Mouse (Mus musculus): ENCODE results near the gene Olfr578. TPM values are rescaled to one million over a fixed set of nuclear protein-coding genes. Genes with fewer than 3 reads are reported as not detected.

Gene Olfr578
- polyA plus RNA-seq (2017; shearing (Covaris generic)), result not detected

GRCm38 (mm10) chr7:102989224-102989623, at the start of gene Olfr578:
Gene Olfr578 (minus strand): TSS chr7:102989324.

GRCm38 (mm10) chr7:103037724-103038123, 48.6 kb upstream of the Olfr578 start, which contains the start of gene Olfr582:
Gene Olfr582 (plus strand): TSS chr7:103038024.

DNA sequence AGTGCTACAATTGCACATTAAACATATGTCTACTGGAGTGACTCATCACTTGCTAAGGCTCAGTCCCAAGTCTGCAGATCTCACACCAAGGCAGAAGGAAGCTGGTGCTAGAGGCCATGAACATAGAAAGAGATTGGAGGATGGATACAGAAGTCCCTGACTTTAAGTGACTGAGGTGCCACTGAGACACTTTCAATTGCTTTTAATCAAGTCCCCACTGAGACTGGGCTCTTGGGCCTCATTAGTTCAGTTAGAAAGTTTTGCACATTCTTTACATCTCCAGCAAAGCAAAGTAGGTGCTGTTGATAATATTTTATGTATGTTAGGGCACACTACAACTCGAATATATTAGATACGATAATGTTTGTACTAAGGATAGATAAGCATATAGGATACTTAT, 13.3 kb downstream of the Olfr578 start, which contains the start of gene Olfr577:
Olfr577 (minus strand) TSS at position 101 of the 400 bp plus-strand sequence.

GRCm38 (mm10) chr7:102962360-102962759, 26.8 kb downstream of the Olfr578 start, which contains the start of gene Olfr576:
Gene Olfr576 (plus strand): TSS chr7:102962660.

DNA sequence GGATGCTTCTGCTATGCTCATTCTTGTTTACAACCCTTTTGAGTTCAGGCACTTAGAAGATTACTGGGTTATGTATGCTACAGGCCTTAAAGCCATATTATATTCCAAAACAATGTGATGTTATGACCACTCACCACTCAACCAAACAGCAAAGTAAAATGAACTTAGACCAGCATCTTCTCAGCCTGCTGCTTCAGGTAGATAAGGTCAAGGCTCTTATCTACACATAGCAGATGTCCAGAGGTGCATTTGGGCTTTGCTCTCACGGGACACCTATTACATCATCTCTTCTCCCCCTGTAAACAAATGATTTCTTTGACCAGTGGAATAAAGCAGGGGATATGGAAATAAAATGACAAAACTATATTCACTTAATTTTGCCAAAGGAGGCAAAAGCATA, 30.5 kb downstream of the Olfr578 start, which contains the start of gene Olfr575:
Olfr575 (minus strand) TSS at position 183 of the 400 bp plus-strand sequence.

DNA sequence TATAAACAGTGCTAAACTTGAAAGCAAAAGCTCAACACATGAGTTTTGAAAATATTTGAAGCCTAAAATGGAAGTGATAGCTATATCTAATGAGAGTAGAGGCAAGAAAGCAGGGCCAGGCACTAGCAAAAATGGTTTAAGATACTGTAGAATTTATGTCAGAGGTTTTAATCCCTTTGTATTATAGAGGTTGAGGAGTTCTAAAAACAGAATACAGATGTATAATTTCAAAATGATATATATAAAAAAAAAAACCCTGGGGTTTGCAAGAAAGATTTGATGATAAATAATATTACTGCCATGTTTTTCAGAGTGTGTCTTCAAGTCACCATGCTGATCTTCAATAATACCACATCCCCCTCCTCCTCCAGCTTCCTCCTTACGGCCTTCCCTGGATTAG, 41.0 kb downstream of the Olfr578 start, which contains the start of gene Olfr574:
Olfr574 (plus strand) TSS at position 301 of the 400 bp plus-strand sequence.

DNA sequence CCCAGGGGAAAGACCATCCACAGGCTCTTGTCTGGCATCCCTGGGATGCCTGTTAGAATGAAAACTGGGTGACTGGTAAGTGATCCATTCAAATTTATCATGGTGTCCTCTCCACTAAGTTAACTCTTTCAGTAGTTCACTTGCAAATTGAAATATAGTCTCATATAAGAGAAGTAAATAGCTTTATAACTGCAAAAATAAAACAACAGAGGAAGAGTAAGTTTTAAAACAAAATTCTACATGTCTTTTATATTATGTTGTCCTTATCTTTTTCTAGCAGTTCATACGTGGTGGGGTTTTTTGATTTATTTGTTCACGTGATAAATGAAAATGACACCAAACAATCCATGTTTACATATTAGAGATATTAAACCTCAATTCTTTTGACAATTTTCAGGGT, 46.6 kb downstream of the Olfr578 start, which contains the start of gene Olfr573-ps1:
Olfr573-ps1 (minus strand) TSS at position 101 of the 400 bp plus-strand sequence.

Other genes with a start within 250 kb of the Olfr578 start
- gene Olfr560, start 230.0 kb downstream of the Olfr578 start, polyA plus RNA-seq (2017; shearing (Covaris generic)), result not detected
- gene Olfr78, start 229.9 kb downstream of the Olfr578 start, polyA plus RNA-seq (2017; shearing (Covaris generic)), result not detected
- not detected for gene Olfr561, start 218.1 kb downstream of the Olfr578 start, polyA plus RNA-seq (2017; shearing (Covaris generic))
- not detected for gene Olfr564, start 185.8 kb downstream of the Olfr578 start, polyA plus RNA-seq (2017; shearing (Covaris generic))
- not detected for gene Olfr566, start 130.6 kb downstream of the Olfr578 start, polyA plus RNA-seq (2017; shearing (Covaris generic))
- gene Olfr568, start 112.2 kb downstream of the Olfr578 start, polyA plus RNA-seq (2017; shearing (Covaris generic)), result not detected
- gene Olfr569, start 98.4 kb downstream of the Olfr578 start, polyA plus RNA-seq (2017; shearing (Covaris generic)), result not detected
- not detected for gene Olfr570, start 94.7 kb downstream of the Olfr578 start, polyA plus RNA-seq (2017; shearing (Covaris generic))
- not detected for gene Olfr571, start 71.8 kb downstream of the Olfr578 start, polyA plus RNA-seq (2017; shearing (Covaris generic))
- gene Olfr572, start 64.9 kb downstream of the Olfr578 start, polyA plus RNA-seq (2017; shearing (Covaris generic)), result not detected
- gene Olfr573-ps1, start 46.7 kb downstream of the Olfr578 start, polyA plus RNA-seq (2017; shearing (Covaris generic)), result not detected
- not detected for gene Olfr574, start 40.9 kb downstream of the Olfr578 start, polyA plus RNA-seq (2017; shearing (Covaris generic))
- not detected for gene Olfr575, start 30.5 kb downstream of the Olfr578 start, polyA plus RNA-seq (2017; shearing (Covaris generic))
- gene Olfr576, start 26.7 kb downstream of the Olfr578 start, polyA plus RNA-seq (2017; shearing (Covaris generic)), result not detected
- gene Olfr577, start 13.4 kb downstream of the Olfr578 start, polyA plus RNA-seq (2017; shearing (Covaris generic)), result not detected
- not detected for gene Olfr582, start 48.7 kb upstream of the Olfr578 start, polyA plus RNA-seq (2017; shearing (Covaris generic))
- not detected for gene Olfr583, start 62.0 kb upstream of the Olfr578 start, polyA plus RNA-seq (2017; shearing (Covaris generic))
- not detected for gene Olfr584, start 92.6 kb upstream of the Olfr578 start, polyA plus RNA-seq (2017; shearing (Covaris generic))
- gene Olfr585, start 108.4 kb upstream of the Olfr578 start, polyA plus RNA-seq (2017; shearing (Covaris generic)), result not detected
- gene Olfr586, start 136.3 kb upstream of the Olfr578 start, polyA plus RNA-seq (2017; shearing (Covaris generic)), result not detected
- not detected for gene Olfr588-ps1, start 151.6 kb upstream of the Olfr578 start, polyA plus RNA-seq (2017; shearing (Covaris generic))
- gene Olfr589, start 167.0 kb upstream of the Olfr578 start, polyA plus RNA-seq (2017; shearing (Covaris generic)), result not detected
- not detected for gene Olfr591, start 189.0 kb upstream of the Olfr578 start, polyA plus RNA-seq (2017; shearing (Covaris generic))
- 0.11 TPM for gene Olfr592, start 195.5 kb upstream of the Olfr578 start, polyA plus RNA-seq (2017; shearing (Covaris generic))
- gene Olfr593, start 222.5 kb upstream of the Olfr578 start, polyA plus RNA-seq (2017; shearing (Covaris generic)), result not detected
- gene Olfr594, start 227.7 kb upstream of the Olfr578 start, polyA plus RNA-seq (2017; shearing (Covaris generic)), result not detected